In the genomic region with DNA sequence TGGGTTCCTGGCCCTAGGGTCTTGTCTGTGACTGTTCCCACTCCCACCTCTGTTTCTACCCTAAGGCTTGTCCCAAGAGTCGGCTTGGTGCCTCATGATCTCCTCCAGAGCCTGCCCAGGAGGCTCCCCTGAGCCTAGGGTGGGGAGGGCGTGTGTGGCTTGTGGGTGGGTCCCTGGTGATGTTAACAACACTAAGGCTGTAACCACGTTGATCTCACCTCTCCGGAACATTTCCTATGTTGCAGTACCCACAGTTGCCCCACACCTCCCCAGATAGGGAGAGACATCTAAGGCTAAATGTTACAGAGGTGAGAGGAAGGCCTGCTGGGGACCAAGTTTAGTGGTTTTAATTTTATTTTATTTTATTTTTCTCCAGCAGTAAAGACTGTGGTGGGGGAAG, we compare ENCODE assay signal across 21 mouse cellular contexts. TPM values are rescaled to one million over a fixed set of nuclear protein-coding genes. Genes with fewer than 3 reads are reported as not detected.
DNase-seq lines count a peak whose midpoint lies in the region; ATAC-seq lines count a peak whose summit lies in the region.
"Had no signal": no experiment of that assay in that cellular context is flagged by ENCODE, and none has a peak within 500 bp of the region (broad histone marks: within the 10 kb centered on the region; RNA-seq: fewer than 3 reads in every experiment).

No protein-coding gene starts in this region.

- peak; percentile 5 for DNase-seq in adrenal gland, postnatal 10 days
- no peak for DNase-seq in adrenal gland, postnatal 14 days
- peak; percentile 33 for DNase-seq in T-cell, adult 2 months (ENCODE audit: low spot score)
- peak; percentile 59 to 81 for DNase-seq in natural killer cell, adult 2 months (ENCODE audit: low spot score in 2 of 2)
- DNase-seq in right cerebral cortex, adult 18-20 months = no peak
- DNase-seq: adrenal gland, postnatal 36 days; B cell, adult 2 months; cerebellum, adult 18-20 months; cerebellum, adult 9-10 months; cerebellum, postnatal 14 days; gastrocnemius, postnatal 14 days; heart, adult 18-20 months; heart, postnatal 10 days; heart, postnatal 36 days had no signal

- ATAC-seq in inflammation-experienced regulatory T-cells, adult 6 months = no peak
- ATAC-seq: activated CD4-positive, CD25-positive, alpha-beta regulatory T cell, adult 4 months; CD4-positive, CD25-positive, alpha-beta regulatory T cell, adult 4 months; forebrain, embryonic 13.5 days; forebrain, embryonic 16.5 days; hindbrain, embryonic 16.5 days; intestine, postnatal 0 days had no signal

RNA-seq across cellular contexts. Expression of gene Fosl2, which starts 13.0 kb away (rescaled TPM):
- 100 to 1,000 TPM; 167 to 194 TPM for total RNA-seq in adrenal gland, postnatal 10 days (2021)
- total RNA-seq in adrenal gland, postnatal 14 days (2021) = 206 and 280 TPM in 2 replicates
- 1 to 10 TPM; 1.3 to 2.0 (median 1.7) TPM for polyA plus RNA-seq in inflammation-experienced regulatory T-cells, adult 6 months (2017; shearing (Covaris generic))

Comparison
In these comparisons a context has a peak if more than half of its experiments do, and no peak if none do; other contexts are left out.
1. DNase-seq: peak in adrenal gland, postnatal 10 days (single experiment), T-cell, adult 2 months (single experiment) and natural killer cell, adult 2 months (2 of 2); none in adrenal gland, postnatal 14 days (single experiment) and right cerebral cortex, adult 18-20 months (single experiment).